Mouse (Mus musculus): ENCODE measurements around the gene Ndufa10. TPM values are rescaled to one million over a fixed set of nuclear protein-coding genes. Genes with fewer than 3 reads are reported as not detected.

Gene Ndufa10
- polyA plus RNA-seq, 1 experiment, result 210 TPM

DNA sequence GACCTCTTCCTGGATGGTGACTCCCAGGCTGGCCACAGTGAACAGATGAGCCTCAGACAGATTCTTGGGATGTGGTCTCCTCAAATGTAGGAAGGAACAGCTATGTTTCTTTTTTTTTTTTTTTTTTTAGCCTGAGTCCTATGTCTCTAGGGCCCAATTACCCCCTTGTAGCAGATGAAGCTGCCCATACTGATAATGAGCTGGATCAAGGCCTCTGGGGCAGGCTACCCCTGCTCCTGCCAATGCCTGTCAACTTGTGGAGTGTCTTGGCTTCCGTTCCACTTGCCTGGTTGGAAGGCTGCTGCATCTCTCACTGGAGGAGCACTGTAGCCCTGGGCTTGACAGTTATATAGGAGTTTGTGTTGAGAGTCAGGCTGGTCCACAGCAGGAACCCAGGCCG lies 22.3 kb upstream of the Ndufa10 start, which contains the start of gene Olfr1415:
Gene Olfr1415 (minus strand): TSS at position 101 of the 400 bp plus-strand sequence.
- H3K4me3 ChIP-seq (ENCODE audit: low read depth, low read length), result no peak within 1 kb of the TSS

GRCm38 (mm10) chr1:92485013-92485412 lies 11.4 kb upstream of the Ndufa10 start, which contains the start of gene Olfr1416:
TSS of gene Olfr1416 (minus strand) at chr1:92485113.
- Histone ChIP-seq H3K4me1 (ENCODE audit: control insufficient read depth, insufficient read depth, low read length) (no peaks in the 10 kb centered on the region), H3K9ac (ENCODE audit: low read depth, poor library complexity, severe bottlenecking) (no peak within 1 kb of the TSS), H3K27ac (ENCODE audit: insufficient read depth, low read length) (no peak within 1 kb of the TSS), H3K27me3 (ENCODE audit: control insufficient read depth, insufficient read depth, low read length, poor library complexity, severe bottlenecking) (no peaks in the 10 kb centered on the region), H3K4me3 (ENCODE audit: low read depth, low read length) (no peak within 1 kb of the TSS), H3K9me3 (replicated peaks; ENCODE audit: control insufficient read depth, insufficient read depth, low read length, poor library complexity, severe bottlenecking) (peaks cover 4% of the 10 kb centered on the region), H3K36me3 (ENCODE audit: control insufficient read depth, insufficient read depth, low read length, poor library complexity, severe bottlenecking) (no peaks in the 10 kb centered on the region)
- TF ChIP-seq EP300 (IDR thresholded peaks at IDR 0.05; ENCODE audit: insufficient read depth, low read depth, low read length) (no peak), POLR2A (IDR thresholded peaks at IDR 0.05; ENCODE audit: insufficient read depth, low read length) (no peak), CTCF (IDR thresholded peaks at IDR 0.05; ENCODE audit: low read depth, low read length) (no peak)

More for the DNA sequence above, 22.3 kb upstream of the Ndufa10 start, which contains the start of gene Olfr1415:
- H3K27me3 ChIP-seq (ENCODE audit: control insufficient read depth, insufficient read depth, low read length, poor library complexity, severe bottlenecking), result no peaks in the 10 kb centered on the region
- no peaks in the 10 kb centered on the region for H3K9me3 ChIP-seq (replicated peaks; ENCODE audit: control insufficient read depth, insufficient read depth, low read length, poor library complexity, severe bottlenecking)
- no peak for TF ChIP-seq EP300 (IDR thresholded peaks at IDR 0.05; ENCODE audit: insufficient read depth, low read depth, low read length)
- TF ChIP-seq CTCF (IDR thresholded peaks at IDR 0.05; ENCODE audit: low read depth, low read length), result no peak
- no peak for TF ChIP-seq POLR2A (IDR thresholded peaks at IDR 0.05; ENCODE audit: insufficient read depth, low read length)
- H3K36me3 ChIP-seq (ENCODE audit: control insufficient read depth, insufficient read depth, low read length, poor library complexity, severe bottlenecking), result no peaks in the 10 kb centered on the region
- no peak within 1 kb of the TSS for H3K9ac ChIP-seq (ENCODE audit: low read depth, poor library complexity, severe bottlenecking)
- H3K27ac ChIP-seq (ENCODE audit: insufficient read depth, low read length), result no peak within 1 kb of the TSS
- no peaks in the 10 kb centered on the region for H3K4me1 ChIP-seq (ENCODE audit: control insufficient read depth, insufficient read depth, low read length)

DNA sequence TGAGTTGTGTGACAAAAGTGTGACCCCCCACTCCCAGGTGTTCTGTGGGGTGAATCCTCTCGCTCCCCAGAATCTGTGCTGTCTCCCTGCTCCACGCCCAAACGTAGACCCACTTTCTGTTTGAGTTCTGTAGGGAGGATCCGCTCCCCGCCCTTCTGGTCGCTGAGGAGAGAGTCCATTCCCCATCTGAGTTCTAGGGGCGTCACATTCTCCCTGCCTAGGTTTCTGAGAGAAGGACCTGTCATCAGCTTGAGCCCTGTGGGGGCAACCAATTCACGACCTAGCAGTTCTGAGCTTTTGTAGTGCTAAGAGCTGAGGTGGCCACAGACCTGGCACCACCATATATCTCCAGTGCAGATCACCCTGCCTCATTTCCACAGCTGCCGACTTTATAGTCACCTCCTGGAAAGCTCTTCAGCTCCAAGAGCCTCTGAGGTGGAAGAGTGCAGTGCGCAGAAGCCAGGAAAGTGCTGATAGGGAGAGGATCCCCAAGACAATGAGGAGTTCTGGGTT lies 462 bp upstream of the Ndufa10 start:
- Histone ChIP-seq H3K27ac (ENCODE audit: insufficient read depth, low read length) (no peak overlapping the region), H3K27me3 (ENCODE audit: control insufficient read depth, insufficient read depth, low read length, poor library complexity, severe bottlenecking) (no peaks in the 10 kb centered on the region), H3K9me3 (replicated peaks; ENCODE audit: control insufficient read depth, insufficient read depth, low read length, poor library complexity, severe bottlenecking) (no peaks in the 10 kb centered on the region), H3K4me3 (ENCODE audit: low read depth, low read length) (peak overlapping the region; percentile 76), H3K36me3 (ENCODE audit: control insufficient read depth, insufficient read depth, low read length, poor library complexity, severe bottlenecking) (peaks cover 13% of the 10 kb centered on the region), H3K9ac (ENCODE audit: low read depth, poor library complexity, severe bottlenecking) (peak overlapping the region; percentile 53), H3K4me1 (ENCODE audit: control insufficient read depth, insufficient read depth, low read length) (no peaks in the 10 kb centered on the region)
- TF ChIP-seq CTCF (IDR thresholded peaks at IDR 0.05; ENCODE audit: low read depth, low read length) (no peak), POLR2A (IDR thresholded peaks at IDR 0.05; ENCODE audit: insufficient read depth, low read length) (no peak), EP300 (IDR thresholded peaks at IDR 0.05; ENCODE audit: insufficient read depth, low read depth, low read length) (no peak)

GRCm38 (mm10) chr1:92468891-92469290 lies 4.8 kb downstream of the Ndufa10 start:
- no peak for TF ChIP-seq CTCF (IDR thresholded peaks at IDR 0.05; ENCODE audit: low read depth, low read length)
- no peak for TF ChIP-seq POLR2A (IDR thresholded peaks at IDR 0.05; ENCODE audit: insufficient read depth, low read length)
- no peak for TF ChIP-seq EP300 (IDR thresholded peaks at IDR 0.05; ENCODE audit: insufficient read depth, low read depth, low read length)
- no peak overlapping the region for H3K27ac ChIP-seq (ENCODE audit: insufficient read depth, low read length)
- no peaks in the 10 kb centered on the region for H3K9me3 ChIP-seq (replicated peaks; ENCODE audit: control insufficient read depth, insufficient read depth, low read length, poor library complexity, severe bottlenecking)
- H3K9ac ChIP-seq (ENCODE audit: low read depth, poor library complexity, severe bottlenecking), result no peak overlapping the region
- peaks cover 29% of the 10 kb centered on the region for H3K36me3 ChIP-seq (ENCODE audit: control insufficient read depth, insufficient read depth, low read length, poor library complexity, severe bottlenecking)
- H3K4me1 ChIP-seq (ENCODE audit: control insufficient read depth, insufficient read depth, low read length), result no peaks in the 10 kb centered on the region
- no peaks in the 10 kb centered on the region for H3K27me3 ChIP-seq (ENCODE audit: control insufficient read depth, insufficient read depth, low read length, poor library complexity, severe bottlenecking)
- no peak overlapping the region for H3K4me3 ChIP-seq (ENCODE audit: low read depth, low read length)

DNA sequence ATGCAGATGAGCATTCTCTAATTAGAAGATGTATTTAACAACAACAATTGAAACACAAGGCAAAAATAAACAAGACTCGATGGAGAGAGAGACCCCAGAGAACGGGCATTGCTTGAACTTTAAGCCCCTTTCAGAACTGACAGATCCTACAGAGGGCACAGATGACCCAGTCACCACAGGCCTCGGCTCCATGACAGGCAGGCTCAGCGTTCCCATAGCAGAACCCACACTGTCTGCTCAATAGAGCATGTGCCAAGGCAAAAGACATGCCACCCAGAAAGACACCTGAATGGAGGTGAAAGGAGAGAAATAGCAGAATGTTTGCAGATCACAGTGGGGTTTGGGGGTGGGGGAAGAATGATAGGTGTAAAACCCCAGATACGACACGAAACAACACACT lies 15.2 kb downstream of the Ndufa10 start:
- TF ChIP-seq EP300 (IDR thresholded peaks at IDR 0.05; ENCODE audit: insufficient read depth, low read depth, low read length) (no peak), POLR2A (IDR thresholded peaks at IDR 0.05; ENCODE audit: insufficient read depth, low read length) (no peak), CTCF (IDR thresholded peaks at IDR 0.05; ENCODE audit: low read depth, low read length) (no peak)
- Histone ChIP-seq H3K4me1 (ENCODE audit: control insufficient read depth, insufficient read depth, low read length) (no peaks in the 10 kb centered on the region), H3K27ac (ENCODE audit: insufficient read depth, low read length) (no peak overlapping the region), H3K9me3 (replicated peaks; ENCODE audit: control insufficient read depth, insufficient read depth, low read length, poor library complexity, severe bottlenecking) (peaks cover 8% of the 10 kb centered on the region), H3K36me3 (ENCODE audit: control insufficient read depth, insufficient read depth, low read length, poor library complexity, severe bottlenecking) (peaks cover 33% of the 10 kb centered on the region), H3K27me3 (ENCODE audit: control insufficient read depth, insufficient read depth, low read length, poor library complexity, severe bottlenecking) (no peaks in the 10 kb centered on the region), H3K9ac (ENCODE audit: low read depth, poor library complexity, severe bottlenecking) (no peak overlapping the region), H3K4me3 (ENCODE audit: low read depth, low read length) (no peak overlapping the region)

- H3K27ac ChIP-seq (ENCODE audit: insufficient read depth, low read length), result no peak overlapping the region
- no peak for TF ChIP-seq POLR2A (IDR thresholded peaks at IDR 0.05; ENCODE audit: insufficient read depth, low read length)
- TF ChIP-seq CTCF (IDR thresholded peaks at IDR 0.05; ENCODE audit: low read depth, low read length), result no peak
- no peak for TF ChIP-seq EP300 (IDR thresholded peaks at IDR 0.05; ENCODE audit: insufficient read depth, low read depth, low read length)
- no peak overlapping the region for H3K4me3 ChIP-seq (ENCODE audit: low read depth, low read length)
- H3K36me3 ChIP-seq (ENCODE audit: control insufficient read depth, insufficient read depth, low read length, poor library complexity, severe bottlenecking), result peaks cover 33% of the 10 kb centered on the region
- H3K9me3 ChIP-seq (replicated peaks; ENCODE audit: control insufficient read depth, insufficient read depth, low read length, poor library complexity, severe bottlenecking), result peaks cover 8% of the 10 kb centered on the region
- no peak overlapping the region for H3K9ac ChIP-seq (ENCODE audit: low read depth, poor library complexity, severe bottlenecking)
- H3K27me3 ChIP-seq (ENCODE audit: control insufficient read depth, insufficient read depth, low read length, poor library complexity, severe bottlenecking), result no peaks in the 10 kb centered on the region
- H3K4me1 ChIP-seq (ENCODE audit: control insufficient read depth, insufficient read depth, low read length), result no peaks in the 10 kb centered on the region
These were observed 15.9 kb downstream of the Ndufa10 start for GRCm38 (mm10) chr1:92457758-92458157.
